Mouse (Mus musculus) heart, embryonic 12.5 days (tissue): ENCODE measurements around the gene Card14. TPM values are rescaled to one million over a fixed set of nuclear protein-coding genes. Genes with fewer than 3 reads are reported as not detected.
"Not testable (repeated sequence)": the region's sequence is repeated elsewhere in the genome, so short reads cannot be mapped to it uniquely, and the experiment has no call there.

Experiments
- ATAC-seq: fragments of 200-750 bp; cut with Nextera tagmentation; 2 replicates; pipeline ENCODE4 v1.8.0; 2017; ENCODE audit warnings: moderate TSS enrichment, moderate library complexity; ENCODE audit not compliant: insufficient number of reproducible peaks, low FRiP score
- H3K27ac ChIP-seq: fragments of 300-500 bp; sonication (generic); 2 replicates; pipeline ENCODE4 v1.5.1; 2016; ENCODE audit warnings: mild to moderate bottlenecking, moderate library complexity; ENCODE audit not compliant: poor library complexity, severe bottlenecking
- H3K27me3 ChIP-seq: fragments of 300-500 bp; sonication (generic); replicated peaks from 2 replicates; pipeline ENCODE4 v1.6.1; 2016; ENCODE audit warnings: mild to moderate bottlenecking, moderate library complexity
- H3K36me3 ChIP-seq: fragments of 300-500 bp; sonication (generic); 2 replicates; pipeline ENCODE4 v1.6.1; 2016; ENCODE audit warnings: mild to moderate bottlenecking, moderate library complexity
- H3K4me1 ChIP-seq: fragments of 300-500 bp; sonication (generic); replicated peaks from 2 replicates; pipeline ENCODE4 v1.6.1; 2016; ENCODE audit warnings: mild to moderate bottlenecking
- H3K4me2 ChIP-seq: fragments of 300-500 bp; sonication (generic); 2 replicates; pipeline ENCODE4 v1.6.1; 2016; ENCODE audit warnings: mild to moderate bottlenecking, moderate library complexity
- H3K4me3 ChIP-seq: fragments of 300-500 bp; sonication (generic); 2 replicates; pipeline ENCODE4 v1.5.1; 2016; ENCODE audit warnings: mild to moderate bottlenecking
- H3K9ac ChIP-seq: fragments of 300-500 bp; sonication (generic); 2 replicates; pipeline ENCODE4 v1.6.1; 2016; ENCODE audit warnings: mild to moderate bottlenecking, moderate library complexity
- H3K9me3 ChIP-seq: fragments of 300-500 bp; sonication (generic); replicated peaks from 2 replicates; pipeline ENCODE4 v1.6.1; 2016; ENCODE audit warnings: mild to moderate bottlenecking, moderate library complexity
- WGBS: fragments of 180-500 bp; shearing (Covaris S2); methylation state at CpG from one replicate; pipeline ENCODE4 v1.1.7; 2016; 5-methylcytosine and 5-hydroxymethylcytosine counted together
- polyA plus RNA-seq: library from polyadenylated mRNA; unstranded; fragments of >200 nt; fragmentation: Nextera tagmentation; extraction: Ambion mirVana; gene quantifications from 2 replicates; pipeline ENCODE4 v1.2.1, GENCODE M21; 2016

Gene Card14
- polyA plus RNA-seq, 1 experiment from 2014 or later, result 0.49 TPM

DNA sequence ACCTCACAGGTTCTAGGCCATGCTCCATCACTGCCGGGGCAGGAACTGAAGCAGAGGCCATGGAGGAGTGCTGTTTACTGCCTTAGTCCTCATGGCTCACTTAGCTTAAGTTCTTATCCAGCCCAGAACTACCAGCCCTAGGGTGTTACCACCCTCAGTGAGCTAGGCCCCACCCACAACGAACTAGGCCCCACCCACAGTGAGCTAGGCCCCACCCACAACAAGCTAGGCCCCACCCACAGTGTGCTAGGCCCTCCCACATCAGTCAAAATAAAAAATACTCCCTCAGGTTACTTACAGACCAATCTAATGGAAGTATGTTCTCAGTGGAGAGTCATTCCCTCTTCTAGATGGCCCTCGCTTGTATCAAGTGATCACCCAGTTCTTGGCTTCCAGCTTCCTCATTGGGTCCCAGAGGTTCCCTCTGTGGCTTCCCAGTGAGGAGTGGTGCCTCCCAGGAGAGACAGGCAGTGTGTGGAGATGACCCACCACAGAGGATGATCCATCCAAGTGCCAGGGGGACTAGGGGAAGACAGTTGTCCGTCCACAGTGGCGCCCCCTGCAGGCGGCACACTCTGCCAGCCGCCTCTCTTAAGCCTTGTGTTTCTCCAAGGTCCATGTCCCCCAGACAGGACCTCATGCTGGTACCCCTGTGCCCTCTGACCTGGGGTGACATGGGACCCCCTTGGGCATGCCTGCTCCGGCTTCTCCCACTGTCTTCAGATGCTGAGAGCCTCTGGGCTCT, 34.2 kb upstream of the Card14 start:
- ATAC-seq, result no peak
- H3K27me3 ChIP-seq, result no peaks in the 10 kb centered on the region
- no peak overlapping the region for H3K9ac ChIP-seq
- H3K4me1 ChIP-seq, result peaks cover 19% of the 10 kb centered on the region
- H3K4me2 ChIP-seq, result no peak overlapping the region
- 84% methylated on average over 8 of the region's 8 CpGs for WGBS
- H3K9me3 ChIP-seq, result no peaks in the 10 kb centered on the region
- H3K4me3 ChIP-seq, result no peak overlapping the region
- no peak overlapping the region for H3K27ac ChIP-seq
- peaks cover 66% of the 10 kb centered on the region for H3K36me3 ChIP-seq

GRCm38 (mm10) chr11:119281030-119281429, 26.5 kb upstream of the Card14 start:
- Histone ChIP-seq H3K27me3 (no peaks in the 10 kb centered on the region), H3K9me3 (no peaks in the 10 kb centered on the region), H3K4me2 (no peak overlapping the region), H3K36me3 (peaks cover 73% of the 10 kb centered on the region), H3K4me1 (peaks cover 10% of the 10 kb centered on the region), H3K4me3 (no peak overlapping the region), H3K9ac (no peak overlapping the region), H3K27ac (no peak overlapping the region)
- 82% methylated on average over 15 of the region's 15 CpGs for WGBS
- ATAC-seq, result no peak

DNA sequence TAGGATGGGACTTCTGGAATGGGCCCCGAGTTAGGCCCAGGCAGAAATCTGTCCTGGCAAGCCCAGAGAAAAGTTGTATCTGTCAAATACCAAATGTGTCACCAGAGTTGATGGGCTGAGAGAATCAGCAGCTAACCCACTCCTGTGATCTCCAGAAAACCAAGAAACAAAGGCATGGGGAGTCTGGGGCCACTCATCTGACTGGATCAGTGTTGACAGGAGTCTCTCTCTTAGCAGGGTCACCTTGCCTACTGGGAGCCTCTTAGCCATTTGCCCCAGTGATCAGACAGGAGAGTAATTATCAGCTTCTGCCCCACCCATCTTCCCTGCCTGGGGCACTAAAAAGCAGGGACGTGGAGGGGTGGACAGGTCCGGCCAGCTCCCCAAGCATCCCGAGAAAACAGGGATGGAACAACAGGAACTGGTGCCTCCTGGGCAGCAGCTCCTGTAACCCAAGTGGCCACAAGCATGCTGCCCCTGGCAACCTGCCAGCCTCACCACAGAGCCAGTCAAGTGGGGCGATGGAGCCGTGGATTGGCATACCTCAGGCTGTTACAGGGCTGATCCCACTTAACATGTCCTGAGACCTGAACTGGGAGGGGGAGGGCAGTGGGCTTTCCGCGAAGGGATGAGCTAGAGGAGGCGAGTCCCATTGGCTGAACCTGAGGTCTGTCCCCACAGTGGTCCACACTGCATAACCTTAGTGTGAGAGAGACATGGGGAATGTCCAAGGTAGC, 21.6 kb upstream of the Card14 start:
- Histone ChIP-seq H3K9ac (no peak overlapping the region), H3K9me3 (no peaks in the 10 kb centered on the region), H3K36me3 (peaks cover 82% of the 10 kb centered on the region), H3K4me3 (no peak overlapping the region), H3K27ac (peak overlapping the region; percentile 82), H3K4me1 (peaks cover 21% of the 10 kb centered on the region), H3K27me3 (no peaks in the 10 kb centered on the region), H3K4me2 (0 out of 2 replicates have a peak overlapping the region, but pooled peaks have one; percentile 1)
- peak; percentile 49 for ATAC-seq
- WGBS, result 35% methylated on average over 9 of the region's 9 CpGs

DNA sequence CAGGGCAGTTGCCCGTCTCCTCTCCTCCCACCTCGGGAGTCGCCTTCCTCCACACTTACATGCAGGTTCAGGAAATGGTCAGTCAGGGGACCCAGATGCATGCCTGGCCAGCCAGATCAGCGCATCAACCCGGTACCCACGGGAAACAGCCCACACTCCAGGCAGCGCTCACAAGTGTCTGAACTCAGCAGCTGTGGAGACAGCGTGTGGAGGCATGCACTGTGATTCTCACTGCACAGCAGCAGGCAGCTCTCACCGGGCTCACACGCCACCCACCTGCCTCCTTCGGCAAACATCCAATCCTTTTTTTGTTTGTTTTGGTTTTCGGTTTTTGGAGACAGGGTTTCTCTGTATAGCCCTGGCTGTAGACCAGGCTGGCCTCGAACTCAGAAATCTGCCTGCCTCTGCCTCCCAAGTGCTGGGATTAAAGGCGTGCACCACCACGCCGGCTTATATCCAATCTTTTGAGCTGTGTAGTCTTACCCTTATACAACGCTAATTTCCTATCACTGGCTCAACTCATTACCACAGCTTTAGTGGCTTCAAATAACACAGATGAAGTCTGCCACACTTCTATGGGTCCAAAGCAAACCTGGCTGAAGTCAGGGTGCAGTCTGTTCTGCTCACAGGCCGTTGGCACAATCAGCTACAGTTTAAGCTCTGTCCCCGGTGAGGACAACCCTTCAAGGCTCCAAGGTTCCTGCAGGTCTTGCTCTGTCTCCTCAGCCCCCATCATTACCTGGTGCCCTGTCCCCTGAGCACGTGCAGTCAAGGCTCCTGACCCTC, 20.2 kb upstream of the Card14 start:
- H3K4me3 ChIP-seq, result no peak overlapping the region
- no peaks in the 10 kb centered on the region for H3K27me3 ChIP-seq
- WGBS, result 88% methylated on average over 20 of the region's 20 CpGs
- H3K9me3 ChIP-seq, result no peaks in the 10 kb centered on the region
- no peak overlapping the region for H3K9ac ChIP-seq
- H3K4me1 ChIP-seq, result peaks cover 21% of the 10 kb centered on the region
- ATAC-seq, result no peak
- H3K27ac ChIP-seq, result no peak overlapping the region; the same call in 1 of the 2 replicates
- no peak overlapping the region for H3K4me2 ChIP-seq
- peaks cover 84% of the 10 kb centered on the region for H3K36me3 ChIP-seq

- H3K9ac ChIP-seq, H3K9me3 ChIP-seq, H3K27ac ChIP-seq, H3K4me3 ChIP-seq, H3K4me2 ChIP-seq, ATAC-seq, H3K27me3 ChIP-seq, H3K4me1 ChIP-seq: not testable (repeated sequence)
- 95% methylated on average over 8 of the region's 8 CpGs for WGBS
- peaks cover 96% of the 10 kb centered on the region for H3K36me3 ChIP-seq
Measured at GRCm38 (mm10) chr11:119292861-119293260, 14.7 kb upstream of the Card14 start.

- peak overlapping the region; percentile 99 for H3K4me3 ChIP-seq
- no peak for ATAC-seq
Measured at GRCm38 (mm10) chr11:119297996-119298395, 9.6 kb upstream of the Card14 start.

DNA sequence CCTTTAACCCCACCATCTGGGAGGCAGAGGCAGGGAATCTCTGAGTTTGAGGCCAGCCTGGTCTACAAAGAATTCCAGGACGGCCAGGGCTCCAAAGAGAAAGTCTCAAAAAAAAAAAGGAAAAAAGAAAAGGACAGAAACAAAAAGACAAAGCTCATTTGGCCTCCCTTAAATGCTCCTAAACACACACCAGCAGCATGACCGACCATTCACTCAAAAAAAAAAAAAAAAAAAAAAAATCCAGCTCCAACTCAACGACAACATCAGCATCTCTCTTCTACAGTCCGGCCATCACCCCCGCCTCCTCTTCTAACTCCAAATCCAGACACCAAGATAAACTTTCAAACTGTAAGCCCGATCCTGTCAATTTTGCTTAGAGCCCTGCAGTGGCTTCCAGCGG, 8.7 kb upstream of the Card14 start:
- H3K9ac ChIP-seq, result peak overlapping the region; percentile 98
- peak overlapping the region; percentile 95 for H3K4me2 ChIP-seq
- H3K36me3 ChIP-seq, result peaks cover 43% of the 10 kb centered on the region
- WGBS, result 16% methylated on average over 7 of the region's 7 CpGs
- peak overlapping the region; percentile 82 for H3K27ac ChIP-seq
- H3K27me3 ChIP-seq, result peaks cover 5% of the 10 kb centered on the region; the same call in 1 of the 2 replicates
- ATAC-seq, result no peak
- peaks cover 17% of the 10 kb centered on the region for H3K4me1 ChIP-seq
- H3K4me3 ChIP-seq, result peak overlapping the region; percentile 99
- H3K9me3 ChIP-seq, result no peaks in the 10 kb centered on the region

More at GRCm38 (mm10) chr11:119297996-119298395, 9.6 kb upstream of the Card14 start:
- H3K27me3 ChIP-seq, result no peaks in the 10 kb centered on the region; the same call in 1 of the 2 replicates
- no peaks in the 10 kb centered on the region for H3K9me3 ChIP-seq
- H3K27ac ChIP-seq, result no peak overlapping the region
- H3K4me2 ChIP-seq, result peak overlapping the region; percentile 95
- peaks cover 52% of the 10 kb centered on the region for H3K36me3 ChIP-seq
- 76% methylated on average over 6 of the region's 6 CpGs for whole genome bisulfite sequencing
- 0 out of 2 replicates have a peak overlapping the region, but pooled peaks have one; percentile 47 for H3K9ac ChIP-seq
- peaks cover 17% of the 10 kb centered on the region for H3K4me1 ChIP-seq

DNA sequence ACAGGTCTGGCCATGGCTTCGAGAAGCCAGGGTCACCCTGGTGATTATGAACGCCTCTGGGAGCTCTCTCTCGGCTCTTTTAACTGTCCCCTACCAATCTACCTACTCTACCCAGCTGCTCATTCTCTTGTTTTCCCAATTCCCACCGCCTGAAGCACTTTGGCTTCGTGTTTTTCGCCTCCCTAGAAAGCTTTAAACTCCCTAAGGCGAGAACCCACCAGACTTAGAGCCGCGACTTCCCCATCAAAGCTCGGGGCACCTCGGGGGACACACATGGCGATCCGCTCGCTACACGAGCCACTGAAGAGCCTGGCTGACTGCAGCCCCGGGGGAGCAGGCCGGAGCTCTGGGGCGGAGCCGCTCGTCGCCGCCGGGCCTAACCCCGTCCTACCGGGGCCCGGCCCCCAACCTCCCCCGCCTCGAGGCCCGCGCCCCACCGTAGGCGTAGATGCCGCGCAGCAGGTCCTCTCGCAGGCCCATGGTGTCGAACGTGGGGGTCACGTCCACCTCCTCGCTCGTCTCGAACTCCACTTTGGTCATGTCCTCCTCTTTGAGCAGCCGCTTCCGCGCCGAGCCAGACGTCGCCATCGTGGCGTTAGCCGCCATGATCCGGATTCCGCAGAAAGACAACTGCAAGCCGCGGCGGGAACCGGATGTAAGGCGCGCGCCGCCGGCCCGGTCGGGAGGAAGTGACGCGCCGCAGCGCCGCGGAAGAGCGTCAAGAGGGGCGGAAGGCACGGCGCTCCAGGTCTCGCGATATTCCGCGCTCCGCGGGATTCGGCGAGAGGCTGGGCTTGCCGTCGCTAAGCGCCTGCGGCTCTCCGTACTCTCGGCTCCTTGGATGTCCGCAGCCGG, 8.0 kb upstream of the Card14 start, which contains the start of gene Eif4a3:
Gene Eif4a3, minus strand, starts transcription at position 699 of the 855 bp plus-strand sequence.
- Histone ChIP-seq H3K27ac (peak within 1 kb of the TSS; percentile 82), H3K9me3 (no peaks in the 10 kb centered on the region), H3K36me3 (peaks cover 36% of the 10 kb centered on the region), H3K9ac (peak within 1 kb of the TSS; percentile 98), H3K4me2 (peak within 1 kb of the TSS; percentile 95), H3K4me3 (peak within 1 kb of the TSS; percentile 99), H3K27me3 (peaks cover 12% of the 10 kb centered on the region), H3K4me1 (peaks cover 17% of the 10 kb centered on the region)
- peak; percentile 96 for ATAC-seq
- WGBS, result under 1% methylated on average over 89 of the region's 89 CpGs

DNA sequence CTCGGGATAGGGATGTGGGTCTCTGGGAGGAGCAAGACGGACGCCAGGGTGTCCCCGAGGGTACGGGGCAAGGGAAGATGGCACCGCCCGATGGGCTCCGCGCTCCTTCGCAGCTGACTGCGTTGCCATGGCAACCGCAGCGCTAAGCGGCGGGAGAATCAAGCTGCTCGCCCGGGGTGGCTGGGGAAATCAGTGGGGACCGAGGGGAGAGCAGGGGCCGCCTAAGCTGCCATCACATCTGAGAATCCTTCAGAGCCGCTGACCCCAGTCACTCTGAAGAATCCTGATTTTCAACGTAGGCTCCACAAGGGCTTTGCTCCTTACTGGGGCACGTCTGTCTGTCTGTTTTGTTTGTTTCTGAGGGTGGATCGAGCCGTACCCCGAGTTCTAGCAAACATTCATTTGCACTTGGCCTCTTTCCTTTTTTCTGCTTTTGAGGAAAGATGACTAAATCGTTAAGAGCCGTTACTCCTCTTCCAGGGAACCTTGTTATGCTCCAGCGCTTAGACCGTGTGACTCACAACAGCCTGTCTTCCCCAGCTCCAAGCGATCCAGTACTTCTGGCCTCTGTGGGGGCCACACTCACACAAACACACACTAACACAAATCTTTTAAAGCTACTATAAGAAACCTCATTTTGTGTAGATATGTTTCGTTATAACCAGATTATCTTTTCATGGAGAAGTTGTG, 7.2 kb upstream of the Card14 start:
- peak overlapping the region; percentile 82 for H3K27ac ChIP-seq
- 2% methylated on average over 31 of the region's 31 CpGs for WGBS
- peak overlapping the region; percentile 98 for H3K9ac ChIP-seq
- H3K36me3 ChIP-seq, result peaks cover 28% of the 10 kb centered on the region
- H3K4me3 ChIP-seq, result peak overlapping the region; percentile 99
- no peak for ATAC-seq
- no peaks in the 10 kb centered on the region for H3K9me3 ChIP-seq
- peaks cover 17% of the 10 kb centered on the region for H3K4me1 ChIP-seq
- peak overlapping the region; percentile 95 for H3K4me2 ChIP-seq
- peaks cover 18% of the 10 kb centered on the region for H3K27me3 ChIP-seq

DNA sequence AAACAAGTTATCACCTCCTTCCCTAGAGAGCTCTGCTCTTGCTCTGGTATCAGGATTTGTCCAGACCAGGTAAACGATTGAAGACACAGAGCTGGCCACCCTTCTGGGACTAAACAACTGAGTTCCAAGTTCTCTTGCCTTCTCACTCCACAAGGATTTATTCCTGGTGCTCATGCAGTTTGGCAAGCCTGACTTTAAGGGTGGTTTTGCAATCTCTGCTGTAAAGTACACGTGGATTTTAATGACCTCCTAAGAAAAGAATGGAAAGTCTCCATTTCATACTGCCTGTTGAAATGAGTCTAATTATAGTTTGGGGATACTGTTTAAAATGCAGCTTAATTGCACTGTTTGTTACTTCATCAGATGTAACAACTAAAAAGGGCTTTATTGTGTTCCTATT, 6.6 kb upstream of the Card14 start:
- 23% methylated on average over 2 of the region's 2 CpGs for WGBS
- no peak overlapping the region for H3K27ac ChIP-seq
- H3K4me2 ChIP-seq, result peak overlapping the region; percentile 95; the same call in 1 of the 2 replicates
- no peak for ATAC-seq
- H3K4me3 ChIP-seq, result no peak overlapping the region
- peaks cover 18% of the 10 kb centered on the region for H3K27me3 ChIP-seq
- peaks cover 22% of the 10 kb centered on the region for H3K36me3 ChIP-seq
- no peak overlapping the region for H3K9ac ChIP-seq
- H3K9me3 ChIP-seq, result no peaks in the 10 kb centered on the region
- peaks cover 22% of the 10 kb centered on the region for H3K4me1 ChIP-seq
